Comparison of ENCODE assay signal across 8 mouse cellular contexts in genomic region chr12:32953066-32953465, GRCm38 (mm10). TPM values are rescaled to one million over a fixed set of nuclear protein-coding genes. Genes with fewer than 3 reads are reported as not detected.
DNase-seq lines count a peak whose midpoint lies in the region; ATAC-seq and TF ChIP-seq lines count a peak whose summit lies in the region.

No protein-coding gene starts in this region.

- no peak for TF ChIP-seq CTCF in MEL (IDR thresholded peaks at IDR 0.05 in 2 of 3, conservative IDR thresholded peaks at IDR 0.05 in 1 of 3; ENCODE audit: control insufficient read depth in 1 of 3, insufficient read depth in 1 of 3, low read depth in 2 of 3, low read length in 3 of 3, poor library complexity in 1 of 3, severe bottlenecking in 1 of 3)
- no peak for TF ChIP-seq CTCF in heart, postnatal 0 days (IDR thresholded peaks at IDR 0.05; ENCODE audit: low read depth)

- peaks cover 0 to 27% of the 10 kb centered on the region in 2 experiments; a peak in 2 of 4 replicates for H3K4me1 ChIP-seq in heart, embryonic 14.5 days (ENCODE audit: control insufficient read depth in 2 of 2, insufficient read depth in 2 of 2, low read length in 2 of 2)
- H3K4me1 ChIP-seq in MEL (ENCODE audit: control insufficient read depth in 1 of 2, insufficient read depth in 2 of 2, low read length in 2 of 2), result peaks cover 0 to 3% of the 10 kb centered on the region in 2 experiments; a peak in 2 of 4 replicates
- H3K4me1 ChIP-seq in heart, postnatal 0 days (ENCODE audit: control insufficient read depth, insufficient read depth), result peaks cover 19% of the 10 kb centered on the region
- peaks cover 3% of the 10 kb centered on the region; the same call in 1 of the 2 replicates for H3K4me1 ChIP-seq in midbrain, embryonic 11.5 days (ENCODE audit: control insufficient read depth, insufficient read depth, low read length)

- no peak for ATAC-seq in heart, embryonic 14.5 days (ENCODE audit: insufficient number of reproducible peaks, insufficient read depth, low FRiP score, low read depth)
- ATAC-seq in heart, postnatal 0 days (ENCODE audit: insufficient read depth, low read depth), result no peak
- ATAC-seq in midbrain, embryonic 11.5 days (ENCODE audit: low FRiP score), result no peak

- TF ChIP-seq RAD21 in MEL (IDR thresholded peaks at IDR 0.05; ENCODE audit: low read depth, low read length), result no peak

- no peaks in the 10 kb centered on the region for H3K27me3 ChIP-seq in heart, embryonic 14.5 days (ENCODE audit: control insufficient read depth, insufficient read depth, low read length)
- no peaks in the 10 kb centered on the region; a peak in 1 of 4 replicates for H3K27me3 ChIP-seq in MEL (ENCODE audit: control insufficient read depth in 1 of 2, insufficient read depth in 2 of 2, low read length in 2 of 2)
- no peaks in the 10 kb centered on the region for H3K27me3 ChIP-seq in heart, postnatal 0 days (ENCODE audit: control insufficient read depth, insufficient read depth, low read length)
- H3K27me3 ChIP-seq in midbrain, embryonic 11.5 days (ENCODE audit: control insufficient read depth, insufficient read depth, low read length), result no peaks in the 10 kb centered on the region

- TF ChIP-seq POLR2A in MEL (IDR thresholded peaks at IDR 0.05; ENCODE audit: control insufficient read depth in 1 of 2, insufficient read depth in 1 of 2, low read depth in 1 of 2, low read length in 2 of 2, poor library complexity in 1 of 2), result no peak

- H3K9ac ChIP-seq in heart, embryonic 14.5 days (ENCODE audit: low read length), result peak overlapping the region; percentile 91
- peak overlapping the region; percentile 92 for H3K9ac ChIP-seq in MEL (ENCODE audit: control insufficient read depth, low read depth, low read length, poor library complexity, severe bottlenecking)
- peak overlapping the region; percentile 51 for H3K9ac ChIP-seq in heart, postnatal 0 days (replicated peaks; ENCODE audit: low read depth, low read length)
- H3K9ac ChIP-seq in midbrain, embryonic 11.5 days (ENCODE audit: low read length), result peak overlapping the region; percentile 56

- no peak for TF ChIP-seq EP300 in MEL (IDR thresholded peaks at IDR 0.05; ENCODE audit: low read depth in 1 of 2, low read length in 2 of 2)
- no peak for TF ChIP-seq EP300 in heart, postnatal 0 days (IDR thresholded peaks at IDR 0.05; ENCODE audit: low read depth)

- no peak for DNase-seq in heart, adult 11 months
- DNase-seq in MEL (ENCODE audit: low read depth, low spot score) (peak; percentile 30), adipocyte (ENCODE audit: low spot score) (no peak)
- DNase-seq in heart, postnatal 0 days (ENCODE audit: low spot score), result no peak
- no peak for DNase-seq in midbrain, embryonic 11.5 days (ENCODE audit: low spot score, missing footprints)
- DNase-seq in adrenal gland, adult 2 months, result no peak
- DNase-seq in yolk sac, embryonic 10.5 days (ENCODE audit: low spot score), result no peak

- peak overlapping the region; percentile 96 to 99 for H3K27ac ChIP-seq in heart, embryonic 14.5 days (replicated peaks in 1 of 2; ENCODE audit: control insufficient read depth in 1 of 2, insufficient read depth in 1 of 2, low read depth in 2 of 2, low read length in 2 of 2)
- peak overlapping the region; percentile 96 for H3K27ac ChIP-seq in MEL (ENCODE audit: control insufficient read depth, low read depth, low read length)
- H3K27ac ChIP-seq in heart, postnatal 0 days (ENCODE audit: low read depth), result peak overlapping the region; percentile 97
- peak overlapping the region; percentile 49 for H3K27ac ChIP-seq in midbrain, embryonic 11.5 days (ENCODE audit: low read depth, low read length)

- H3K79me2 ChIP-seq in MEL (ENCODE audit: control insufficient read depth, insufficient read depth, low read length, poor library complexity), result peaks cover 28% of the 10 kb centered on the region

- no peaks in the 10 kb centered on the region for H3K9me3 ChIP-seq in heart, embryonic 14.5 days (ENCODE audit: control insufficient read depth, low read length)
- no peaks in the 10 kb centered on the region for H3K9me3 ChIP-seq in MEL (replicated peaks; ENCODE audit: insufficient read depth, low read length)
- H3K9me3 ChIP-seq in heart, postnatal 0 days (replicated peaks; ENCODE audit: control insufficient read depth, low read length), result no peaks in the 10 kb centered on the region
- H3K9me3 ChIP-seq in midbrain, embryonic 11.5 days (ENCODE audit: control insufficient read depth, low read length), result no peaks in the 10 kb centered on the region

- no peaks in the 10 kb centered on the region for H3K36me3 ChIP-seq in heart, embryonic 14.5 days (ENCODE audit: control insufficient read depth, insufficient read depth, low read length)
- peaks cover 0 to 23% of the 10 kb centered on the region in 2 experiments; a peak in 2 of 4 replicates for H3K36me3 ChIP-seq in MEL (ENCODE audit: control insufficient read depth in 1 of 2, insufficient read depth in 2 of 2, low read length in 2 of 2)
- H3K36me3 ChIP-seq in heart, postnatal 0 days (replicated peaks; ENCODE audit: control insufficient read depth, insufficient read depth, low read length), result no peaks in the 10 kb centered on the region
- no peaks in the 10 kb centered on the region for H3K36me3 ChIP-seq in midbrain, embryonic 11.5 days (ENCODE audit: control insufficient read depth, insufficient read depth, low read length)

- H3K4me3 ChIP-seq in heart, embryonic 14.5 days (ENCODE audit: control insufficient read depth in 1 of 2, insufficient read depth in 1 of 2, low read depth in 1 of 2, low read length in 2 of 2), result peak overlapping the region; percentile 80 to 94
- H3K4me3 ChIP-seq in MEL (ENCODE audit: control insufficient read depth in 1 of 2, insufficient read depth in 1 of 2, low read depth in 2 of 2, low read length in 2 of 2), result peak overlapping the region; percentile 85 to 99
- H3K4me3 ChIP-seq in heart, postnatal 0 days (ENCODE audit: low read depth, low read length), result peak overlapping the region; percentile 81
- peak overlapping the region; percentile 43 for H3K4me3 ChIP-seq in midbrain, embryonic 11.5 days (ENCODE audit: low read depth, low read length)

- H3K4me2 ChIP-seq in heart, embryonic 14.5 days (ENCODE audit: low read length), result peak overlapping the region; percentile 88
- peak overlapping the region; percentile 92 for H3K4me2 ChIP-seq in heart, postnatal 0 days (ENCODE audit: low read depth, low read length)
- peak overlapping the region; percentile 71 for H3K4me2 ChIP-seq in midbrain, embryonic 11.5 days

- WGBS in heart, embryonic 14.5 days, result 15% methylated on average over 6 of the region's 6 CpGs
- WGBS in heart, postnatal 0 days, result 15% methylated on average over 6 of the region's 6 CpGs
- 19% methylated on average over 6 of the region's 6 CpGs for WGBS in midbrain, embryonic 11.5 days

TF ChIP-seq in MEL, 35 proteins besides CTCF, POLR2A, EP300 and RAD21:
- no peak for TF ChIP-seq MYB (IDR thresholded peaks at IDR 0.05; ENCODE audit: low read depth, low read length)
- TF ChIP-seq ZNF384 (IDR thresholded peaks at IDR 0.05; ENCODE audit: low read depth, low read length), result peak; percentile 3; the same call in 1 of the 2 replicates
- TF ChIP-seq TCF12 (IDR thresholded peaks at IDR 0.05; ENCODE audit: low read depth, low read length), result no peak
- 0 out of 2 replicates have a peak, but pooled peaks have one; percentile 7 for TF ChIP-seq ETS1 (IDR thresholded peaks at IDR 0.05; ENCODE audit: low read depth, low read length)
- TF ChIP-seq MEF2A (IDR thresholded peaks at IDR 0.05; ENCODE audit: extremely low read depth, insufficient replicate concordance, low read depth, low read length, poor library complexity, severe bottlenecking), result no peak
- TF ChIP-seq SIN3A (IDR thresholded peaks at IDR 0.05; ENCODE audit: low read length), result no peak
TF ChIP-seq in MEL: peak in this region for 2.

RNA-seq across cellular contexts. Expression of gene Sypl, which starts 0.6 kb away (rescaled TPM):
- 105 and 109 TPM in 2 replicates for polyA plus RNA-seq in heart, embryonic 14.5 days (2014; fragmentation: Nextera tagmentation; extraction: Ambion mirVana)
- total RNA-seq in MEL (2012; rRNA removed), result 13.3 and 19.2 TPM in 2 replicates
- polyA plus RNA-seq in MEL (2012; ENCODE audit: insufficient read depth in 1 of 2, insufficient read length in 2 of 2, low read depth in 1 of 2, low replicate concordance in 2 of 2, missing spikeins in 1 of 2), result 100 to 1,000 TPM in 1 of 2 experiments, 10 to 100 TPM in 1; 52.8 to 110 TPM
- 25.2 and 45.0 TPM in 2 replicates for total RNA-seq in heart, postnatal 0 days (2014; rRNA removed; ENCODE audit: low replicate concordance)
- 91.1 and 96.3 TPM in 2 replicates for polyA plus RNA-seq in heart, postnatal 0 days (2015; fragmentation: Nextera tagmentation; extraction: Ambion mirVana)
- polyA plus RNA-seq in midbrain, embryonic 11.5 days (2014; fragmentation: Nextera tagmentation; extraction: Ambion mirVana), result 45.3 and 52.8 TPM in 2 replicates
- 100 to 1,000 TPM; 109 to 117 TPM for total RNA-seq in adrenal gland, adult 2 months (2021)
- polyA plus RNA-seq in adrenal gland, adult 2 months (2012; rRNA removed), result 27.4 and 41.4 TPM in 2 replicates
